ENCODE assay signal across 10 mouse cellular contexts in genomic region chr10:18562940-18563339, GRCm38 (mm10). TPM values are rescaled to one million over a fixed set of nuclear protein-coding genes. Genes with fewer than 3 reads are reported as not detected.
A peak's percentile ranks its signal among the peaks of the same experiment; 100 is the strongest.
DNase-seq lines count a peak whose midpoint lies in the region; ATAC-seq and TF ChIP-seq lines count a peak whose summit lies in the region.
"Had no signal": no experiment of that assay in that cellular context is flagged by ENCODE, and none has a peak within 500 bp of the region (broad histone marks: within the 10 kb centered on the region; RNA-seq: fewer than 3 reads in every experiment).

No protein-coding gene starts in this region.

- H3K27me3 ChIP-seq in forebrain, postnatal 0 days (ENCODE audit: insufficient read depth, low read length): no peaks in the 10 kb centered on the region
- no peaks in the 10 kb centered on the region for H3K27me3 ChIP-seq in midbrain, embryonic 10.5 days (ENCODE audit: low read depth, poor library complexity, severe bottlenecking)
- H3K27me3 ChIP-seq: neural tube, embryonic 12.5 days had no signal

- H3K27ac ChIP-seq in forebrain, postnatal 0 days (ENCODE audit: low read depth, low read length): no peak overlapping the region
- no peak overlapping the region for H3K27ac ChIP-seq in midbrain, embryonic 10.5 days (replicated peaks)
- H3K27ac ChIP-seq: neural tube, embryonic 12.5 days had no signal

- no peaks in the 10 kb centered on the region for H3K36me3 ChIP-seq in forebrain, postnatal 0 days (ENCODE audit: insufficient read depth)
- H3K36me3 ChIP-seq in midbrain, embryonic 10.5 days: no peaks in the 10 kb centered on the region
- H3K36me3 ChIP-seq: G1E; neural tube, embryonic 12.5 days had no signal

- peak; percentile 78; the same call in 1 of the 2 replicates for ATAC-seq in cerebellum, adult (ENCODE audit: insufficient number of reproducible peaks, low FRiP score, low TSS enrichment)
- peak; percentile 66 for ATAC-seq in forebrain, postnatal 0 days

- H3K4me3 ChIP-seq in forebrain, postnatal 0 days (ENCODE audit: low read depth, low read length): no peak overlapping the region
- H3K4me3 ChIP-seq in midbrain, embryonic 10.5 days: no peak overlapping the region
- H3K4me3 ChIP-seq: neural tube, embryonic 12.5 days had no signal

- no peaks in the 10 kb centered on the region for H3K4me1 ChIP-seq in forebrain, postnatal 0 days (ENCODE audit: insufficient read depth)
- H3K4me1 ChIP-seq in midbrain, embryonic 10.5 days: no peaks in the 10 kb centered on the region
- H3K4me1 ChIP-seq: neural tube, embryonic 12.5 days had no signal

- TF ChIP-seq CTCF in forebrain, postnatal 0 days (IDR thresholded peaks at IDR 0.05; ENCODE audit: low read depth): peak; percentile 73

- no peak overlapping the region for H3K4me2 ChIP-seq in forebrain, postnatal 0 days (ENCODE audit: low read depth)
- H3K4me2 ChIP-seq: neural tube, embryonic 12.5 days had no signal

- no peak overlapping the region for H3K9ac ChIP-seq in forebrain, postnatal 0 days
- H3K9ac ChIP-seq: neural tube, embryonic 12.5 days had no signal

- peak; percentile 23 for DNase-seq in gastrocnemius, adult 18-20 months (ENCODE audit: low spot score)
- no peak for DNase-seq in gastrocnemius, adult 8-10 months (ENCODE audit: low spot score in 2 of 2)
- peak; percentile 42 for DNase-seq in A20 (ENCODE audit: low read depth, low spot score)
- peak; percentile 54 for DNase-seq in forebrain, postnatal 0 days
- DNase-seq in layer of hippocampus, postnatal 10 days (ENCODE audit: low spot score in 2 of 2): peak; percentile 52 to 67
- peak; percentile 30 for DNase-seq in midbrain, embryonic 10.5 days (ENCODE audit: low spot score)
- DNase-seq in thymus, postnatal 0 days (ENCODE audit: low spot score): peak; percentile 63

- WGBS in forebrain, postnatal 0 days: 6% methylated on average over 4 of the region's 4 CpGs
- 12% methylated on average over 4 of the region's 4 CpGs for WGBS in midbrain, embryonic 10.5 days

- H3K9me3 ChIP-seq in forebrain, postnatal 0 days (ENCODE audit: low read length): no peaks in the 10 kb centered on the region
- no peaks in the 10 kb centered on the region for H3K9me3 ChIP-seq in midbrain, embryonic 10.5 days (replicated peaks)
- H3K9me3 ChIP-seq: G1E; neural tube, embryonic 12.5 days had no signal

RNA-seq across cellular contexts. Expression of gene Hebp2, which starts 17.1 kb away (rescaled TPM):
- under 1 TPM; 0.37 to 0.76 TPM for total RNA-seq in gastrocnemius, adult 18-20 months (2021)
- total RNA-seq in gastrocnemius, adult 8-10 months (2022): under 1 TPM; 0.27 to 0.44 (median 0.34) TPM
- total RNA-seq in forebrain, postnatal 0 days (2014; rRNA removed): 3.8 and 6.3 TPM in 2 replicates
- polyA plus RNA-seq in forebrain, postnatal 0 days (2015; fragmentation: Nextera tagmentation; extraction: Ambion mirVana): 7.7 and 8.8 TPM in 2 replicates
- 1 to 10 TPM; 3.1 to 3.6 TPM for total RNA-seq in layer of hippocampus, postnatal 10 days (2021)
- 14.7 and 14.8 TPM in 2 replicates for polyA plus RNA-seq in midbrain, embryonic 10.5 days (2016; fragmentation: Nextera tagmentation; extraction: Ambion mirVana)
- polyA plus RNA-seq in thymus, postnatal 0 days (2015; fragmentation: Nextera tagmentation; extraction: Ambion mirVana): 3.0 and 4.0 TPM in 2 replicates
- total RNA-seq: G1E had no signal
- polyA plus RNA-seq: G1E had no signal

Comparison
In these comparisons a context has a peak if more than half of its experiments do, and no peak if none do; other contexts are left out.
1. DNase-seq: peak in gastrocnemius, adult 18-20 months (single experiment), A20 (single experiment), forebrain, postnatal 0 days (single experiment), layer of hippocampus, postnatal 10 days (2 of 2), midbrain, embryonic 10.5 days (single experiment) and thymus, postnatal 0 days (single experiment); none in gastrocnemius, adult 8-10 months (0 of 2).